Comparison of ENCODE assay signal across 17 mouse cellular contexts in the genomic region with DNA sequence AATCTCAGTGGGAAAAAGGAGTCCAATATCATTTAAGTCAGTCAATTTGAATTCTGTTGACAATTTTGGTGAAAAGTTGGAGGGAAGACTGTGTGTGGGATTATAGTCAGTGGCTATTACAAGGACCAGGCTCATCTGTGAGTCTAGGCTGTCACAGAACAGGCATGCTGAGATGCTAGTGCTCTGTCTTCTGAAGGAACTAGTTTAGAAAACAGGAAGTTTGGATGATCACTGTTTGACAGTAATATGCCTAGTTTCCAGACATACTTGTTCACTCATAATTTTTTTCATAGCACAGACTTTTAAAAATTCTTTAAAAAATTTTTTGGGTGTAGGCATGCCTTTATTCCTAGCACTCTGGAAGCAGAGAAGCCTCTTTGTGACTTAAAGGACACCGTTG. TPM values are rescaled to one million over a fixed set of nuclear protein-coding genes. Genes with fewer than 3 reads are reported as not detected.
"Had no signal": no experiment of that assay in that cellular context is flagged by ENCODE, and none has a peak within 500 bp of the region (broad histone marks: within the 10 kb centered on the region; RNA-seq: fewer than 3 reads in every experiment).

No protein-coding gene starts in this region.

- H3K9ac ChIP-seq: neural tube, embryonic 13.5 days; neural tube, embryonic 15.5 days; stomach, embryonic 15.5 days had no signal

- H3K27me3 ChIP-seq: neural tube, embryonic 13.5 days; neural tube, embryonic 15.5 days; stomach, embryonic 15.5 days had no signal

- H3K27ac ChIP-seq: neural tube, embryonic 13.5 days; neural tube, embryonic 15.5 days; stomach, embryonic 15.5 days; stomach, postnatal 0 days had no signal

- DNase-seq: retina, postnatal 1 day; right cerebral cortex, adult 18-20 months; right cerebral cortex, postnatal 14 days; right cerebral cortex, postnatal 25 days; right cerebral cortex, postnatal 4 days; spleen, adult 18-20 months; thymus, adult 18-20 months; thymus, adult 2 months; thymus, postnatal 14 days; thymus, postnatal 25 days; thymus, postnatal 36 days; thymus, postnatal 4 days had no signal

- H3K4me3 ChIP-seq: neural tube, embryonic 13.5 days; neural tube, embryonic 15.5 days; stomach, embryonic 15.5 days had no signal

- H3K36me3 ChIP-seq: stomach, embryonic 15.5 days had no signal

- H3K9me3 ChIP-seq: neural tube, embryonic 13.5 days; neural tube, embryonic 15.5 days; stomach, embryonic 15.5 days had no signal

RNA-seq across cellular contexts. Expression of a gene that starts 10.4 kb away (rescaled TPM):
- total RNA-seq: neutrophil, adult 5-6 weeks had no signal
